Comparison of ENCODE assay signal across 8 mouse cellular contexts in the genomic region with DNA sequence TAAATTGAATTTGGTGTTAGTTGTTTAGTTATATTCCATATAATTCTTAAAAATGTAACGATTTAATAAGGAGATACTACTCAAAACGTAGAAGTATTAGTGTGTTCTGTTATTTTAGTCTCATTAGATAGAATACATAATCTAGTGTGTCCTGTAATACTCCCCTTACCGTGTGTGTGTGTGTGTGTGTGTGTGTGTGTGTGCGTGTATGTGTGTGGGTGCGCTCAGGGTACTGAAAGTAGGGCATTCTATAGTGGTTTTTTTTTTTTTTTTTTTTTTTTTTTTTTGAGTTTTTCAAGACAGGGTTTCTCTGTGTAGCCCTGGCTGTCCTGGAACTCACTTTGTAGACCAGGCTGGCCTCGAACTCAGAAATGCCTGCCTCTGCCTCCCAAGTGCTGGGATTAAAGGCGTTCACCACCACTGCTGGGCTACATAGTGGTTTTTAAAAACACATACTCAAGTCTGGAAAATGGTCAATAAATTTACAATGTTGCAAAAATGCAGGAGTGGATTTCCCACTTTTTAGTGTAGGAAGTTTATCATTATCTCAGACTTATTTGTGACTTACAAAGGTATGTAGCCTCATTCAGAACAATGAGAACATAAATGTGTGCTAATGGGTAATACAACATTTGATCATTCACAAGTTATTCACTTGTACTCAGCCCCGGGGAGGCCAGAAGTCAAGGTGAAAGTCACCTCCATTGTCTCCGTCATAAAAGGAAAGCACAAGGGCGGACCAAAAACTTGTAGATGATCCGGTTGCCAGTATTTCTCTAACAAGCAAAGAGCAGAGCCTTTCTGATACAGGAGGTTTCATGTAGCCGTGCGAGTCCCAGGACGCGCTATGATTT. TPM values are rescaled to one million over a fixed set of nuclear protein-coding genes. Genes with fewer than 3 reads are reported as not detected.
DNase-seq lines count a peak whose midpoint lies in the region; ATAC-seq and TF ChIP-seq lines count a peak whose summit lies in the region.

No protein-coding gene starts in this region.

- TF ChIP-seq CTCF in intestine, postnatal 0 days (IDR thresholded peaks at IDR 0.05; ENCODE audit: low read depth) = no peak

- DNase-seq in cerebellum, adult 11-12 months = peak; percentile 24
- DNase-seq in cerebellum, postnatal 25 days = no peak
- DNase-seq in right cerebral cortex, adult 2 months (ENCODE audit: low spot score in 2 of 2) = no peak
- no peak for DNase-seq in gastrocnemius, postnatal 36 days

- peaks cover 39% of the 10 kb centered on the region for H3K4me1 ChIP-seq in megakaryocyte, embryonic 14.5 days
- H3K4me1 ChIP-seq in intestine, postnatal 0 days (replicated peaks; ENCODE audit: control insufficient read depth, insufficient read depth, low read length) = peaks cover 3% of the 10 kb centered on the region; the same call in 1 of the 2 replicates
- H3K4me1 ChIP-seq in neural tube, embryonic 15.5 days = peaks cover 31% of the 10 kb centered on the region

- H3K9me3 ChIP-seq in megakaryocyte, embryonic 14.5 days = no peaks in the 10 kb centered on the region
- no peaks in the 10 kb centered on the region for H3K9me3 ChIP-seq in intestine, postnatal 0 days (ENCODE audit: control insufficient read depth)
- no peaks in the 10 kb centered on the region for H3K9me3 ChIP-seq in neural tube, embryonic 15.5 days (replicated peaks)

- 64% methylated on average over 15 of the region's 15 CpGs for WGBS in intestine, postnatal 0 days
- WGBS in neural tube, embryonic 15.5 days = 56% methylated on average over 15 of the region's 15 CpGs

- H3K9ac ChIP-seq in intestine, postnatal 0 days (ENCODE audit: low read depth, low read length) = no peak overlapping the region
- H3K9ac ChIP-seq in neural tube, embryonic 15.5 days (replicated peaks) = peak overlapping the region; percentile 96

- H3K4me3 ChIP-seq in megakaryocyte, embryonic 14.5 days (replicated peaks) = peak overlapping the region; percentile 99
- peak overlapping the region; percentile 89; the same call in 1 of the 2 replicates for H3K4me3 ChIP-seq in intestine, postnatal 0 days (ENCODE audit: low read depth, low read length)
- peak overlapping the region; percentile 96 for H3K4me3 ChIP-seq in neural tube, embryonic 15.5 days (replicated peaks)

- peak overlapping the region; percentile 97; the same call in 1 of the 2 replicates for H3K27ac ChIP-seq in intestine, postnatal 0 days (ENCODE audit: low read depth, low read length)
- H3K27ac ChIP-seq in neural tube, embryonic 15.5 days (replicated peaks) = no peak overlapping the region

- peaks cover 7% of the 10 kb centered on the region for H3K36me3 ChIP-seq in megakaryocyte, embryonic 14.5 days (replicated peaks; ENCODE audit: low read length)
- H3K36me3 ChIP-seq in intestine, postnatal 0 days (ENCODE audit: control insufficient read depth, insufficient read depth) = no peaks in the 10 kb centered on the region
- no peaks in the 10 kb centered on the region for H3K36me3 ChIP-seq in neural tube, embryonic 15.5 days

- H3K27me3 ChIP-seq in megakaryocyte, embryonic 14.5 days (replicated peaks) = no peaks in the 10 kb centered on the region
- H3K27me3 ChIP-seq in intestine, postnatal 0 days (replicated peaks; ENCODE audit: control insufficient read depth, insufficient read depth, low read length) = no peaks in the 10 kb centered on the region
- H3K27me3 ChIP-seq in neural tube, embryonic 15.5 days (replicated peaks) = no peaks in the 10 kb centered on the region

- intact Hi-C loops in gastrocnemius, postnatal 36 days (cut with DNase I) = loop anchor here (2.0 kb wide), 1 partner anchor 65 kb away; a partner anchor contains a TSS

- peak overlapping the region; percentile 95 for H3K4me2 ChIP-seq in intestine, postnatal 0 days (replicated peaks; ENCODE audit: low read depth)
- H3K4me2 ChIP-seq in neural tube, embryonic 15.5 days = peak overlapping the region; percentile 78

- ATAC-seq in megakaryocyte, adult 5-6 weeks (ENCODE audit: poor library complexity, severe bottlenecking) = no peak
- no peak for ATAC-seq in intestine, postnatal 0 days
- ATAC-seq in neural tube, embryonic 15.5 days (ENCODE audit: low FRiP score) = no peak

RNA-seq across cellular contexts. Expression of a gene that starts 1.4 kb away (rescaled TPM):
- polyA plus RNA-seq in megakaryocyte, embryonic 14.5 days (2012; ENCODE audit: insufficient read depth, low replicate concordance) = 3.1 and 12.0 TPM in 2 replicates
- 40.5 and 41.2 TPM in 2 replicates for total RNA-seq in megakaryocyte, adult 5-6 weeks (2015)
- 47.6 and 53.7 TPM in 2 replicates for total RNA-seq in megakaryocyte, adult 5-6 weeks (2017)
- polyA plus RNA-seq in intestine, postnatal 0 days (2015; fragmentation: Nextera tagmentation; extraction: Ambion mirVana) = 14.5 and 16.4 TPM in 2 replicates
- polyA plus RNA-seq in neural tube, embryonic 15.5 days (2015; fragmentation: Nextera tagmentation; extraction: Ambion mirVana) = 38.9 and 42.0 TPM in 2 replicates
- 10 to 100 TPM; 13.7 to 15.2 TPM for total RNA-seq in gastrocnemius, postnatal 36 days (2021)
